Mouse (Mus musculus) adipocyte (in vitro differentiated cells): ENCODE measurements around the gene Afap1l2.
A peak's percentile ranks its signal among the peaks of the same experiment; 100 is the strongest.

ENCODE experiments used
- DNase-seq: peaks from one replicate; pipeline ENCODE4 v3.0.0-alpha.2; 2016; ENCODE audit warnings: low spot score

Afap1l2 gene

DNA sequence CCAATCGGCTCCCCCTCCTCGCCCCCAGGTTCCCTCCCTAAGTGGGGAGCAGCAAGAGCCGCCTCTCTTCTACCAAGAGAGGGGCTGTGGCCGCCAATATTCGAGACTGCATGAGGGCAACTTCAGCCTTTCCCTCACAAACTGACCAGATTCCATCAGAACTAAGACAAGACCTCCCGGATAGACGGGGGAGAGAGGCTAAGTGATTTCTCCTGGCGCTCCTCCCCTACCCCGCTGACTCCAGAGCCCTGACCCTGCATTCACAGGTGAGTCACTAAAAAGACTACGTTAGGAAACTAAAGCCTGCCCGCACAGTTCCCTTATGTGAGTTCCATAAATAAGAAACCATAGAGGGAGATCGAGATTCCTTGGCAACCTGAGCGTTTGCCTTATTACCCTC lies 1.2 kb downstream of the Afap1l2 start:
- DNase-seq = no peak

GRCm38 (mm10) chr19:57005062-57005461 lies 3.0 kb downstream of the Afap1l2 start:
- DNase-seq = no peak

- DNase-seq = peak; percentile 95
These were observed 4.6 kb downstream of the Afap1l2 start for GRCm38 (mm10) chr19:57003460-57003810.

DNA sequence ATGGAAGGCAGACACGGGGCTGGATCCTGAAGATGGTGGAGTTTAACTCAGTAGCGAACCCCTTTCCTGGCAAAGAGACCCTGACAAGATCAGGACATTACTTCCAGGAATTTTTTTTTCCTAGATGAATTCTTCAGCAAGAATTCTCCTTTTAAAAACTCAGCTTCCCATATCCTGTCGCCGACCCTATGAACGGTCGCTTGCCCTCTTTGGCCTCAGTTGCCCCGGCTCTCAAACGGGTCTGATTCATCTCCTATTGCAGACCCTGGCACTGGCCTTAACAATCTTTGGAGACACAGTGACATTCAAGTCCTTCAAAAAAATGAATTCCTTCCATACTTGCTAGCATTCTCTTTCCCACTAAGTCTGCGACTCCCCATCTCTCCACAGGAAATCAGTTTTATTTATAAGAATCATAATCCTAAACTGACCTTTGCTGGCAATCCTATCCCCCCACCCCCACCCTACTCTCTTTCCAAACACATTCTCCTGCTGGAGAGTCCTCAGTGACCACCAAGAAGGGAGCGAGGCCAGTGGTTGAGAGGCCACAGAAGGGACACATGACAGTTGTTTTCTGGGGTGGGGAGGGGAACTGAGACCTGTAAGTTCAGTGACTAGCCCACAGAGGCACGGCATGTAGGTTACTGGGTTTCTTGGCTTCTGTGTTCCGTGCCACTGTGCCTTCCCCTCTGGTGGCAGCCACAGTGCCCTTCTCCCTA lies 5.1 kb downstream of the Afap1l2 start:
- DNase-seq = no peak

DNA sequence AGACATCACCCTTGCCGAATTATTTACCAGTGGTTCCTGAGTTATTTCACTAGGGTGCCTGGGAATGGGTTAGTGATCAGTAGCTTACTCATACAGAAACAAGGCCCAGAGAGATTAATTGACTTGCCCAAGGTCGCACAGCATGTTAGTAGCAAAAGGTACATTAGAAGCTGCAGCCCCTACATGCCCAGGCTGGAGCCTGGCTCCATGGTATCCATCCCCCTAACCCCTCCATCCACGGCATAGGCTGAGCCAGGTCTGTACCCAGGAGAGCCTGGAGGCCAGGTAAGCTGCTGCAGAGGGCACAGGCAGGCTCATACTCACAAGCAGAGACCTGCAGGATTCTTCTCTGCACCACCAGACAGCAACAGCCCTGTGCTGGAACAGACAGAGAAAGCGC lies 6.1 kb downstream of the Afap1l2 start:
- DNase-seq = no peak

DNA sequence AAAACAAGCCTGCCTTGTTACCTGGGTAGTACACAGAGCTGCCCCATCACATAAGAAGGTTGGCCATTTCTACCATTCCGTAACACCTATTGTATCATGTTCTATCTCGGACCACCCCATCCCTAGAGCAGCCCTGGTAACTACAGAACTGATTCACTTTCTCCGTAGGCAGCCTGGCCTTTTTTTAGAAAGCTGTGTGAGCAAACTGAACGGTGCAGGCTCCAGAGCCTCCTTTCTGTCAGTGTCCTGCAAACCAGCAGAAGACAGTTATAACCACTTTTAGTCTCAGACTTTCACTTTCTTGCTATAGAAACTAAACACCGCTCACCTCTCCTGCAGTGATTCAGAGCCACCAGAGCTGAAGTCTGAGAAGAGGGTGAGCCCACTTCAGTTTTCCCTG lies 7.4 kb downstream of the Afap1l2 start:
- no peak for DNase-seq

- DNase-seq = peak; percentile 62
These were observed 8.2 kb downstream of the Afap1l2 start for GRCm38 (mm10) chr19:56999781-57000180.

GRCm38 (mm10) chr19:56998910-56999309 lies 9.1 kb downstream of the Afap1l2 start:
- no peak for DNase-seq

DNA sequence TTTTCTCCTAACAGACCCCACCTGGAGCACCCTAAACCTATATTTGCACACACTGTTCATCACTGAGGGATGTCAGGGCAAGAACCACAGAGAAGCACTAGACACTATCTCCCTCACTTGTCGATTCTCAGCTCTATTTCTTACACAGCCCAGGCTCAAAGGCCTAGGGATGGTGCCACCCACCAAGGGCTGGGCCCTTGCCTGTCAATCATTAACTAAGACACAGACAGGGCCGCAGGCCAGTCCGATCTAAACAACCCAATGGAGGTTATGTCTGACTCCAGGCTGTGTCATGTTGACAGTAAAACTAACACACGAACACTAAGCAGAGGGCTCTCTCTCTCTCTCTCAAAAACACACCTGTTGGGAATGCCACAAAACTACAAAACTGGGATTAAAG lies 9.7 kb downstream of the Afap1l2 start:
- no peak for DNase-seq

DNA sequence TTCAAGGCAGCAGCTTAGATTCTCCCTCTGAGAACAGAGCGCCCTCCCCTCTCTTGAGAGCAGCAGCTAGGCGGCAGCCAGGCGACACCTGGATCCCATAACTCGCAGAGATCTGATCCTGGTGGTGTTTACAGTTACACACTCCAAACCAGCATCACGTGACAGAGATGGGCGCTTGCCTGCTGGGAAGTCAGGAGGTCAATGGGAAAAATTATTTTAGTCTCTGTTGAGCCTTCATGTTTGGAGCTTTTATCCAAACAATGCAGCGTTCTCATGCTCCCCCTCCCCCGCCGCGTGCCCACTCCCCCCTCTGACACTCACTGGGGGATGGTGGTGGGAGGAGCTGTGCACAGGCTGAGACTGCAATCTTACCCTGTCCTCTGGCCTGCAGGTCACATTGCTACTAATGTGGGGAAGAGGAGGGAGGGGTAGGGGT lies 10.8 kb downstream of the Afap1l2 start:
- DNase-seq = peak; percentile 62

DNA sequence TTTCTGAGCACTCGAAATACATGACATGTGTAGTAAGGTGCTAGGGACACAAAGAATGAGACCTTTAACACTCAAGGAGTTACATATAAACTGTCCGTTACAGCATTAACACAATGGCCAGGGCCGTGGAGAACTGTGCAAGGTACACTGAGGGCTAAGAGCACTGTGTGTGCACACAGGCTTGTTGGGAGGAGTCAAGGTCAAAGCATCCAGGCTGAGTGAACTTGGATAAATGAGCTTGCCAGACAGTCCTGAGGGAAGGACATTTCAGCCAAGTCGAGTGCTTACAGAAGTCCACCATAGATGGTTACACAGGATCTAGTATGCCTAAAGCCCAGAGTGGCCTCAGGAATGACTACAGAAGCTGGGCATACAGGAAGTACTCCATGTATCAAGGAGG lies 12.6 kb downstream of the Afap1l2 start:
- DNase-seq = no peak

GRCm38 (mm10) chr19:56994653-56995052 lies 13.4 kb downstream of the Afap1l2 start:
- DNase-seq = peak; percentile 85

- DNase-seq = peak; percentile 71
These were observed 14.3 kb downstream of the Afap1l2 start for GRCm38 (mm10) chr19:56993763-56994162.

DNA sequence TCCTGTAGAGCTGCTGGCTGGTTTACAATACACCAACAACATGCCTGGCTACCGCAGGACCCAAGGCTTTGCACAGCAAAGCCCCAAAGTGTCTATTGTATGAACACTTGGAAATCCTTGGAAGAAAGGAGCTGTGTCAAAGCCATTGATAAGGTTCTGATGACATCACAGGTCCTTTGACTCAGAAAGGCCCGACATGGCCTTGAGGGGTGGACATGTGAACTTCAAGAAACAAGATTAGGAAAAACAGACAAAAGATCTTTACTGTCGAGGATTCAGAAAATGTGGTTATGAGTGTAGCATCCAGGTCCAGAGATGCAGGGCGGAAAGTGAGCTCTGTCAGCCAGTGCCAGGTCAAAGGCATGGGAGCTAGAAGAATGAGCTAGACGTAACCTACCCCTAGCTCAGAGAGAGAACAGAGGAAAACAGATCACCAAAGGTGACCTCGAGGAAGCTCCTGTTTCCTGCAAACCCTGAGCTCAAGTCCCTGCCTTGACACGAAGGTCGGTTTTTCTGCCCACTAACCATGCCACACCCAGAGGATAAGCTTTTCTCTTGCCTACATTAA lies 15.0 kb downstream of the Afap1l2 start:
- no peak for DNase-seq

DNA sequence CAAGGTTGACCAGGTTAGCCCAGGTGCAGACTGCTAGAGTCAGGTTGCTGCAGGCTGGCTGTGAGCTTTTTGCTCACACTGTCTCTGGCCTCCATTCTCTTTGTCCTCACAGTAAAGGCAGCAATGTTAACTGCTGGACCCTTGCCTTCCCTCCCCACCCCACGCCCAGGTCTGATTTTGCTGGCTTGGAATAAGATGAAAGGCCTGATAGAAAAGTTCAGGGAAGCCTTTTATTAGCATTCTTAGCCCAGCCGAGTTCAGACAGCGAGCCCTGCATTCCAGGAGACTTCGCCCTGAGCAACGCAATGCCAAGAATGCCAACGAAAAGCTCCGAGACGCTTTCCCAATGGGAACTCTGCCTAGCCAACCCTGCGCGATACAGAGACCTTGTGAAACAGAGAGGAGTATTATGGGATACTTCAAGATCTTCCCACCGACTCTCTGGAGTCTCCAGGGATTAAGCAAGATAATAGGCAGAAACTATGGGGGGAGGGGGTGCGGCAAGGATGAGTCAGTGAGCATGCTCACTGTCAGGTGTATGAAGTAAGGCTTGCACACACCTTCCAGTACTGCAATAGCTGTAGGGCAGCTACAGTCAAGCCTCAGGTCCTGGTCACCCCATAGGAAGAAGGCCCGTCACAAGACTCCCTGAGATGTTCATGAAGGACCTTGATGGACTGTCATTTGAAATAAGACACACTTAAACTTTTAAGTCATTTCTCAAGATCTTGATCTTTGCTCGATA lies 17.5 kb downstream of the Afap1l2 start:
- DNase-seq = peak; percentile 73

DNA sequence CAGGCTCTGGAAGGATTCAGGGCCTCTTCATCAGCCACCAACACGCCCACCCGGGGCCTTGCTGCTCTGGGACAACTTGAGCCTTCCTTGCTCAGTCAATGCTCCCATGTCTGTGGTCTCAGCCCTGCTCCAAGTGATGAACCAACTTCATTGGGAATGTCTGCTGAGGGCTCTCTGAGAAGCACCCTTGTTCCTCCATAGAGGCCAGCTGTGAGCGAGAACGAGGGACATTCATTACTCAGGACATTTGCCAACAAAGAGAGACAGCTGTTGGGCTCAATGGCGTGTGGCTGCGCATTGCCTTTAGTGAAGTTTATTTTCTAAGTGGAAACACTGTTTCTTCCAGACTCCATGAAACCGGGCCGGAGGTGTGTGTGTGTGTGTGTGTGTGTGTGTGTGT lies 18.9 kb downstream of the Afap1l2 start:
- no peak for DNase-seq

- peak; percentile 99 for DNase-seq
These were observed 23.8 kb downstream of the Afap1l2 start for GRCm38 (mm10) chr19:56984229-56984628.

DNA sequence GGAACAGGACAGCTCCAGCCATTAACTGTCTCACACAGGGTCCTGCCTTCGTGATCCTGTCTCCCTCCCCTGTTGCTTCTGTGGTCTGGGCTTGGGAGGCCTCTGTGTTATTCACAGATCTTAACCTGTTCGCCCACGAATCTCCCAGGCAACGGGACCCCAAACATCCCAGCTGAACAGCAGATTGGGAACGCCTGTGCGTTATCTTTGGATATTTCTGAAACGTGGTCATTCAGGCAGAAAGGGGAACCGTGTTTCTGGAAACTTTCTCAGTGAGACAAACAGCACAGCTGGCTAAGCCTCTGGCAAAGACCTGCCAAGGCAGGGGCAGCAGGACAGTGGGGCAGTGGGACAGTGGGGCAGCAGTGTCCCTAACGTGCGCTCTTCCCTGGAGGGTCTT lies 24.3 kb downstream of the Afap1l2 start:
- DNase-seq = no peak

- no peak for DNase-seq
These were observed 26.3 kb downstream of the Afap1l2 start for GRCm38 (mm10) chr19:56981760-56982159.

GRCm38 (mm10) chr19:56980803-56981202 lies 27.2 kb downstream of the Afap1l2 start:
- DNase-seq = peak; percentile 81

DNA sequence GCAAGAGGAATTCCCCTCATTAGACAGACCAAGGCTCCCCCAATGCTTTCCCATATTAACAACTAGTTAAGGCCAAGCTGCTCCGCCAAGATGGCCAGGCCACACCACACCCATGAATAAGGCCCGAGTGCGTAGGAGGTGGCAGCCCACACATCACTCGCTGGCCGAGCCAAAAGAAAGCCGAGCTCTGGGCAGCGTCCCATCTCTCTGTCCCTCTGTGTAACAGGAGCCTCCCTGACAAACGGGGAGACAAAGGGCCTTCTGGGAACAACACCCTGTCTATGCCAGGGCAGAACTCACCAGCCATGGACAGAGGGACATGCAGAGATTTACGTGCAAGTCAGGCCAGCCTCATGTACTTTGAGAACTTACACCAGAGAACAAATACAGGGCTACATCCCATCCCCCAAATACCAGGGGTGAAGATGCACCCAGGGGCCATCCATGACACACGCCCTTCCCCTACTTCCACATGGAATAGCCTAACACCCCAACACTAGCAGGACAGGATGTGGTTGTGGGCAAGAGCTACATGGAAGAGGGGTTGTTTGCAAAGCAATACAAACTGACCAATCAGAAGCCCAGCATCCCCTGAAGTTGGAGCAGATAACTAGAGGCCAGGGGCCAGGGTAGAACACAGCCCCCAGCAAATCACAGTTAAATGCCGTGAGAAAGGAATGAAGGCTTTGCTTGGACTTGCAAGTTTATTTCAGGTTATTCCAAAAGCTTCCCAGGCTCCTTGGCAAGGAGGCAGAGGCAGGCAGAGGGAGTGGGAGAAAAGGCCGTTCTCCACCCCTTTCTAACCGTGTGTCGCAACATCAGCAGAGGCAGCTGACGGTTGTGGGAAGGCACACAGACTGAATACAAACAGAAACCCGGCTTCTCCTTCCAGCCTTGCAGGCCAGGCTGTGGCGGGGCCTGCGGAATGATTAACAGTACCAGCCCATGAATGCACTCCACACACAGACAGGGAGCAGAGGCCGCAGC lies 30.8 kb downstream of the Afap1l2 start:
- DNase-seq = peak; percentile 99

DNA sequence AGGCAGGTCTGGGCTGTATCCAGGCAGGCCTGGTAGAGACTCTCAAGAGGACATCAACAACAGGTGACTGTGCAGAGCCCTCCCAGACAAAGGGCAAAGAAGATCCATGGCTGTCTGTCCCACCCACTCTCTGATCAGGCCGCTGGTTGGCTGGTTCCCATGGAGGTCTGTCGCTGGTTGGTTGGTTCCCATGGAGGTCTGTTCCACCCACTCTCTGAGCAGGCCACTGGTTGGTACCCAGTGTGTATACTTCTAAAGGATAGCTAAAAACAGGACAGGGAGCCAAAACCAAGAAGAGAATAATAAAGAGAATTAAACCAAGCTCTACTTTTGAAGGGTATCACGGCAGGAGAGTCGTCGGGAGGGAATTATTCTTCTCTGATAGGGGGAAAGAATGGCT lies 31.5 kb downstream of the Afap1l2 start:
- DNase-seq = peak; percentile 74
